In the genomic region with DNA sequence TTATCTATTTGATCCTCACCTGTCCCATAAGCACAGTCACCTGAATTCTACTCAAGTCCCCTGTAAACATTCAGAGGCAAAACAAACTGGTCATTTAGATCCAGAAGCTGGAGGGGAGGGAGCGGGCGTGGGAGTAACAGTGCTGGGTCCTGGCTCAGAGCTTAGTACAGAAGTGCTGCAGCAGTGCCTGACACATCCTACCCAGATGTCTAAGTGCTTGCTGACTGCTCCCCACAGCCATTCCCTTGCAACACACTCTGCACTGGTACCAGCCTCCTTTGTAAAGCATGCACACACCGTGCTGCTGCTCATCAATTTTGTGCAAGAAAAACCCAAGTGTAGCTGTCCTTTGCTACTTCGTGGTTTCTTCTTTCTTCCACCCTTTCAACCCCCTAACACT, we compare ENCODE assay signal across 27 mouse cellular contexts. TPM values are rescaled to one million over a fixed set of nuclear protein-coding genes. Genes with fewer than 3 reads are reported as not detected.
"Had no signal": no experiment of that assay in that cellular context is flagged by ENCODE, and none has a peak within 500 bp of the region (broad histone marks: within the 10 kb centered on the region; RNA-seq: fewer than 3 reads in every experiment).

No protein-coding gene starts in this region.

- H3K4me3 ChIP-seq: gastrocnemius, adult 2 months; heart, adult 2 months; heart, embryonic 13.5 days; heart, embryonic 15.5 days; hindbrain, embryonic 13.5 days; hindbrain, embryonic 15.5 days; kidney, embryonic 15.5 days; limb, embryonic 13.5 days; limb, embryonic 15.5 days; liver, embryonic 12.5 days had no signal

- H3K36me3 ChIP-seq: heart, embryonic 15.5 days; kidney, embryonic 15.5 days; liver, embryonic 12.5 days had no signal

- H3K4me1 ChIP-seq: hindbrain, embryonic 15.5 days had no signal

- ATAC-seq: hindbrain, postnatal 0 days; intestine, embryonic 16.5 days; liver, embryonic 12.5 days had no signal

- DNase-seq: gastrocnemius, adult 2 months; gastrocnemius, postnatal 10 days; gastrocnemius, postnatal 36 days; heart, adult 11 months; heart, adult 2 months; heart, postnatal 14 days; heart, postnatal 36 days; kidney, adult 11 months; kidney, adult 2 months; kidney, postnatal 10 days; kidney, postnatal 25 days; layer of hippocampus, adult 9-11 months; layer of hippocampus, postnatal 36 days; left cerebral cortex, postnatal 4 days had no signal

- H3K27me3 ChIP-seq: heart, embryonic 13.5 days; heart, embryonic 15.5 days; hindbrain, embryonic 13.5 days; hindbrain, embryonic 15.5 days; kidney, embryonic 15.5 days; limb, embryonic 13.5 days; limb, embryonic 15.5 days; liver, embryonic 12.5 days had no signal

- H3K9me3 ChIP-seq: heart, embryonic 13.5 days; heart, embryonic 15.5 days; hindbrain, embryonic 13.5 days; hindbrain, embryonic 15.5 days; kidney, embryonic 15.5 days; limb, embryonic 13.5 days; limb, embryonic 15.5 days; liver, embryonic 12.5 days had no signal

- H3K9ac ChIP-seq: heart, embryonic 13.5 days; heart, embryonic 15.5 days; hindbrain, embryonic 13.5 days; hindbrain, embryonic 15.5 days; kidney, embryonic 15.5 days; limb, embryonic 13.5 days; limb, embryonic 15.5 days; liver, embryonic 12.5 days; liver, embryonic 14.5 days had no signal

- H3K4me2 ChIP-seq: heart, embryonic 11.5 days; heart, embryonic 13.5 days; heart, embryonic 15.5 days; hindbrain, embryonic 13.5 days; hindbrain, embryonic 15.5 days; kidney, embryonic 15.5 days; limb, embryonic 13.5 days; limb, embryonic 15.5 days; liver, embryonic 12.5 days had no signal

- H3K27ac ChIP-seq: gastrocnemius, adult 2 months; heart, adult 2 months; heart, embryonic 13.5 days; heart, embryonic 15.5 days; hindbrain, embryonic 13.5 days; hindbrain, embryonic 15.5 days; hindbrain, postnatal 0 days; kidney, embryonic 15.5 days; limb, embryonic 13.5 days; limb, embryonic 15.5 days; liver, embryonic 12.5 days; liver, embryonic 14.5 days had no signal

RNA-seq across cellular contexts. Expression of a gene that starts 8.7 kb away (rescaled TPM):
- total RNA-seq: hematopoietic stem cell, adult 5-6 weeks had no signal
